Mouse (Mus musculus) CD4-positive, CD25-positive, alpha-beta regulatory T cell, adult 4 months (primary cell): ENCODE data around the gene Gtf2a1. TPM values are rescaled to one million over a fixed set of nuclear protein-coding genes. Genes with fewer than 3 reads are reported as not detected.
A peak's percentile ranks its signal among the peaks of the same experiment; 100 is the strongest.
"Not testable (repeated sequence)": the region's sequence is repeated elsewhere in the genome, so short reads cannot be mapped to it uniquely, and the experiment has no call there.

Source experiments
- ATAC-seq: one replicate; pipeline ENCODE4 v1.8.0; 2017
- polyA plus RNA-seq, 2 experiments: library from polyadenylated mRNA; unstranded; fragments of 100-300 nt; shearing (Covaris generic); gene quantifications; one replicate each; pipeline ENCODE4 v1.2.1; 2017

The Gtf2a1 gene
- 10 to 100 TPM; 76.9 to 95.8 TPM for polyA plus RNA-seq

DNA sequence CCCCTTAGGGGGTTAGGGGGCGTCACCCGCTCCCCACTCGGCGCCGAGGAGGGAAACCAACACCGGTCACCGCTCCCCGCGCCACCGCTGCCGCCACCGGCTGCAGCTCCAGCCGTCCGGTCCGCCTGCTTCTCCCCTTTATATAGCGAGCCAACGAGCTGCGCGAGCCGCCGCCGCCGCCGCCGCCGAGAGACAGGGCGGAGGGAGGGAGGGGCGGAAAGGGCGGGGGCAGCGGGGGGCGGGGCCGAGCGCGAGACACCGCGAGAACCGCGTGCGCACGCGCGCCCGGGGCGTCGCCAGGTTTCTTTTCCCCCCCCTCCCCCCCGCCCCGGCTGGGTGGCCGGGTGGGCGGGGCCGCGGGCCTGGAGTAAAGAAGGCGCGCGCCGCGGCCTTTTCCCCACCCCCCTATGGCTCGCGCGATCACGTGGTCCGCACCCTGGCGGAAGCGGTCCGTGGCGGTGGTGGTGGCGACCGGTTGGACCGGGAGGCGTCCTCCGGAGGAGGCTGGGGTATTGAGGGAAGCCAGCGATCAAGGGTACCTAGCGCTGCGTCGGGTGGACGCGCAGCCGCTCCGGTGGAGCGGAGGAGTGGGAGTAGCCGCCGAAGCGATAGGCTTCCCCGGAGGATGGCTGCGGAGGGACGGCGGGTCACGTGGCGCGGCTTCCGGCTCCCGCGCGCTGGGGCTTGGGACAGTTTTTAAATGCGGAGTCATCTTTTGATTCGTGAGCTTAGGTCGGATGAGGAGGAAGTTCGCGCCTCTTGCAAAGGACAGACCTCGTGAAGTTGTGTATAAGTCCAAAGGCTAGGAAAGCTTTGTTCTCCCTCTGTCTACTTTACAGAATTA, at the start of gene Gtf2a1:
Gene Gtf2a1 (minus strand): TSS at position 641 of the 844 bp plus-strand sequence.
- peak; percentile 61 for ATAC-seq

- no peak for ATAC-seq
Observed at GRCm38 (mm10) chr12:91638351-91638750, 48.1 kb upstream of the Gtf2a1 start.

DNA sequence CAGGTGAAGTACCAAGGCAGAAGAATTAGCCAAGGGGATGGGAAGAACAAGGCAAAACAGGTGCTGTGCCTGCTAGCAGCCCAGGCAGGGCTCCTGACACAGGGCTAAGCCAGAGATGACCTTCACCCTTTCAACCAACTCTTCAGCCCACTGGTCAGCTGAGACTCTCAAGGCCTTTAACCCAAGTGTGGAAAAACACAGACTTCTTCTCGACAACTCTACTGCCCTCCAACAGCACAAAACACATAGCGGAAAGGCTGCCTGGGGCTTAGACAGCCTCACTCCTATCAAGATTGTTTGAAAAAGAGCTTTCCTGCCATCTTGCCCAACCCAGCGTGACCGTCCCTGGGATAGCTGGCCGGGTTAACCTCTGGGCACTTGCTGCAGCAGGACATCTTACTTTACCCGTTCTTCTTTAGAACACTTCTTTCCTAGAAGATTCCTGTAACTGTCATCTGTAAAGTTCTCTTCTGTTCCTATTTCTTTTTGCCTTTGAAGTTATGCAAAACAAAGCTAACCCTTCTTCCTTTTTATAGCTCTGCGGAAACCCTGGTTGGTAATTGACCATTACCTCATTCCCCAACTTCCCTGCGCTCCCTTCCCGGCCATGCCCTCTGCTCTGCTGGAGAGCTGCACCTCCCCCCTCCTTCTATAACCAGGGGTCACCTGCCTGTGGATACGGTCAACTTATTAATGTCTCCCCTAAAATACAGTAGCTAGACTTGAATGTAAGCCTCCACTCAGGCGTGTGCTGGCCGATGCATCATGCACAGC, 47.0 kb upstream of the Gtf2a1 start:
- ATAC-seq: no peak

GRCm38 (mm10) chr12:91626482-91626881, 36.2 kb upstream of the Gtf2a1 start:
- no peak for ATAC-seq

DNA sequence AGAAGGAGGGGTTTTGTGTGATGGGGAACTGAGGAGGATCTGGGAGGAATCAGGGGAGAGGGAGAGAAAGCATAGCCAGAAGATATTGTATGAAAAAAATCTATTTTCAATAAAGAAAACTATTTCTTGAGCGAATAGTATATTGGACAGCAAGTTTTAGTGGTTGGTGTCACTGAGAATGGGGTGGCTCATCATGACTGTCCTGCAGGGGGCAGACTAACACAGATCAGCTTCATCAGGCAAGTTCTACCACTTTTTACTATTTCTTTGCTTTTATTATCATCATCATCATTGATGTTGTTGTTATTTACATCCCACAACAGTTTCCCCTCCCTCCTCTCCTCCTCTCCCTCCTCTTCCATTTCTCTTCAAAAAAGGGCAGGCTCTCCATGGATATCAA, 34.7 kb upstream of the Gtf2a1 start:
- ATAC-seq: peak; percentile 81

DNA sequence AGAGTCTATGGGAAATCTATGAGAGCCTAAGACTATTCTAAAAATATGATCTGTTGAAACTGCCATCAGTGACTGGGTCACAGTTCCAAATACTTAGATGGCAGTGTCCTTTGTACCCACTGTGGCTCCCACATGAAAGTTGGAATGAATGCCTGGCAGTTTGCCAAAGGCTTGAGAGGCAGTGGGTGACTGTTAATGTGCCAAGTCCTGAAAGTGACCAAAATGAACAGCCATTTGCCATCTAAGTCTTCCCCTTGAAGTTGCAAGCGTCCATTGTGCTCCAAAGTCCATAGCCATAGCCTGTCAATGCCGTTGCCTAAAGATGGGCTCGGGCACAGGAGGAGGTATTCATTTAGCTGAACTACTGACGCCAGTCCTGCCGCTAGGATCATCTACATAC, 19.1 kb upstream of the Gtf2a1 start:
- no peak for ATAC-seq

DNA sequence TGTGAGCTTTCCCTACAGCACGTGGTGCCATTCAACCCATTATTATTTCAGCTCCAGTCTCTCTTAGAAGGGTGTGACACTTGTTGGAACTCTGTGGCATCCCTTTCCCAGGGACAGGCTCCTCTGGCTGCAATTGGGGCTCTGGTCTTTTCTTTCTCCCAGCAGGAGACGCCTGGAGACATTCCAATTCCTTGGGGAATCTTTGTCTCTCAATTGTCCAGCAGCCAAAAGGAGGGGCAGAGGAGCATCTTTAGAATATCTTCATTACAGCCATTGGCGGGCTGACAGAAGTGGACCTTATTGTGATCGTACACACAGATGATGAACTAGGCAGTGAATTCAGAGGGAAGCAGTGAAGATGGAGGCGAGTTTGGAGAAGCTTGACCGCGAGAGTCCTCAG, 17.4 kb upstream of the Gtf2a1 start:
- no peak for ATAC-seq

DNA sequence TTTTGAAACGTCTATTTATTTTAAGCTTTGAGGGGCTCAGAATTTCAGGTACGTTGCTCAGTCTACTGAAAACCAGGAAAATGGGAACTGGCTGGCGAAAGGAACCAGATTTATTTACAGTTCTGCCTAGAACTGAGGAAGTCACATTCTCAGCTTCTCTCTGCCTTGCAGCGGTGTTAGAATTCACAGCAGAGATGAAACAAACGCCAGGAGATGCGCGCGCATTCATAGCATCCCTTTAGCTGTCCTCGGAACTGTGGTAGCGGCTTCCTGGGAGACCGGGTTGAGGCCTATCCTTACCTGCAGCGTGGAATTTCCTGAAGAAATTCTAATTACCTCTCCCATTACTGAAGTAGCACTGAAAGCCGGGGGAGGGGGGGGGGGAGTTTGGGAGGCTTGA, 16.4 kb upstream of the Gtf2a1 start:
- no peak for ATAC-seq

DNA sequence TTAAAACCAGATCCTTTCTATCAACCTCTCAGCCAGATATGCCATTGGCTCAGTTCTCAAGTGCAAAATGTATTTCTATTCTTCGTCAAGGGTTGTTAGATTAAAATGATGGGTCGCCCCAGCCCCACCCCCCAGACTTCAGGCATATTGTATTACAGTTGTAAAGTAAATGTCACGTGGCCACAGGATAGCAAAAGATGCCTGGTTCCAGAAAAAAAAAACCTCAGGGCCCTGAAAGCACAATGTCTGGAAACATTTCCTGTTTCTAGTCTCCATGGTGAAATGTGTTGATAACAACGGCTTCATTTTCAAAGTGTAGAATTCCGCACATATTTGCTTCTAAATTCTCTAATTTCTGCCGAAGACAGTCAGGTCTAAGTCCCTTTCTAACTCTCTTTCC, 14.3 kb upstream of the Gtf2a1 start:
- ATAC-seq: no peak

GRCm38 (mm10) chr12:91592128-91592527, 1.8 kb upstream of the Gtf2a1 start:
- no peak for ATAC-seq

GRCm38 (mm10) chr12:91591191-91591590, 904 bp upstream of the Gtf2a1 start:
- no peak for ATAC-seq

DNA sequence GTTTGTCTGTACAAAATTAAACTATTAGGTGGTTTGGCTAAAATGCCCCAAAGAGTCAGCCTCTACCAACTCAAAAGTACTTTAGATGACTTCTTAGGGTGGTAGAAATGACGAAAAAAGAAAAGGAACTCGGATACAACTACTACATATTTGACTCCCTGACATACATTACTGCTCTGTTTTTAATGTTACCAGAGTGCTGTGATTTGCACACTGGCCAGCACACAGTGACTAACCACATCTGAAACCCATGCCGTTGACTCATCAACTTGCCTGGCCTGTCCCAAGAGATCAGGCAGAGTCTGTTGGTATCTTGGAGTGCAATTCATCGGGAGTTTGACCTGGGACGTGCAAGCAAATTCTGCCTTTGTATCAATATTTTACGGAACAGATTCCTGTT, 429 bp upstream of the Gtf2a1 start:
- ATAC-seq: no peak

- peak; percentile 8 for ATAC-seq
Observed at GRCm38 (mm10) chr12:91589542-91589846, 793 bp downstream of the Gtf2a1 start.

- no peak for ATAC-seq
Observed at GRCm38 (mm10) chr12:91588670-91589541, 1.4 kb downstream of the Gtf2a1 start.

- peak; percentile 74 for ATAC-seq
Observed at GRCm38 (mm10) chr12:91588176-91588669, 2.1 kb downstream of the Gtf2a1 start.

DNA sequence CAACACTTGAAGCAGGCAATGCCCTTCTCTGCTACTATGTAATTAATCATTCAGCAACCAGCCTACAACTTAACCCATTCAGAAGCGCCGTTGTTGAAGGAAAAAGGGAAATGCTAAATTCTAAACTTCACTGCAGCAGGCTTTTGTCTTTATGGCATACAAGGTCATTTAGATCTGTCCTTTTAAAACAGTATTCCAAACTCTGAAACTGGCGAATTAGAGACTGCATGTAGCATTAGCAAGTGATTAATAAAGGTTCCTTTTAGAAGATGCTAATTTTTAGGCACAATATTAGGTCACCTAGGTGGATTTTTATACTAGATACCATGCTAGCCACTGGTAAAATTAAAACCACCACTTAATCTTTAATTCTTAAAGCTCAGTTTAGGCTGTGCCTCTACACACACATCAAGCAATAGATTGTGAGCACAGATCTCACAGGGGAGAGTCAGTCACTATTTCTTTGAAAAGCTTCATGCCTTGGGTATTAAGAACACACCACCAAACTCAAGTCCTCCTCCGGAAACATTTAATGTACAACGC, 2.7 kb downstream of the Gtf2a1 start:
- no peak for ATAC-seq

DNA sequence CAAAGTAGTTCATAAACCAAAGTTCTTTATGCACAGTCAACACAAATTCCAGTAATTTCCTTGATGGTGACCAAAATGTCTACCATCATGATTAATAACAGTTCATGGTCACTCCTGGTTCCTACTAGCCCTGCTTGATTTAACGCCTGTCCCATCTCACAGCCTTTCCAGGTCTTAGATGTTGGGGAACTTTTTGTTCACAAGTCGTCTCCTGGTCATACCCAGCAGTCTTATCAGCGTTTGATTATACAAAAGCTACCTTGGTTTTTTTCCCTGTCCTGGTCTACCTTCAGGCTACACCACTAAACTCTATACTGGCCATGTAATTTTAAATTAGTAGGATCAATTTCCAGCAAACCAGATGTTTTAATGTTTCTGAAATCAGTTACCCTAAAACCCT, 3.2 kb downstream of the Gtf2a1 start:
- ATAC-seq: no peak

- ATAC-seq: not testable (repeated sequence)
Observed at GRCm38 (mm10) chr12:91585815-91586214, 4.5 kb downstream of the Gtf2a1 start.

- ATAC-seq: no peak
Observed at GRCm38 (mm10) chr12:91585206-91585605, 5.1 kb downstream of the Gtf2a1 start.

DNA sequence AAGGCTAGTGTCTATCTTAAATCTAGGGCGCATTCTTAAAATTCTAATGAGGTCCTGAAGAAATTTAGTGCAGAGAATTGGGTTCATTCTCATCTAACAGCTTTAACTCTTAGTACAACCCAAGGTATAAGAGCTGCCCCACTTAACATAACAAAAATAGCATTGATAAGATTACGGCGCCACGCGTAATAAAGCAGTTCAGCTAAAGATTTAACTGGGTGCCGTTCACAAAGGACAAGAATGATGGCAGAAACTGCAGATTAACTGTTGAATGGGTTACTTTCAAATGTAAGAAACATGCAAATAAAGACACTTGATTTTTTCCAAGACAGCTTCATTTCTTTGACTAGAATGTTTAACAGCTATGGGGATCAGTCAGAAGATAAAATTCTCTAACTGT, 6.9 kb downstream of the Gtf2a1 start:
- no peak for ATAC-seq

DNA sequence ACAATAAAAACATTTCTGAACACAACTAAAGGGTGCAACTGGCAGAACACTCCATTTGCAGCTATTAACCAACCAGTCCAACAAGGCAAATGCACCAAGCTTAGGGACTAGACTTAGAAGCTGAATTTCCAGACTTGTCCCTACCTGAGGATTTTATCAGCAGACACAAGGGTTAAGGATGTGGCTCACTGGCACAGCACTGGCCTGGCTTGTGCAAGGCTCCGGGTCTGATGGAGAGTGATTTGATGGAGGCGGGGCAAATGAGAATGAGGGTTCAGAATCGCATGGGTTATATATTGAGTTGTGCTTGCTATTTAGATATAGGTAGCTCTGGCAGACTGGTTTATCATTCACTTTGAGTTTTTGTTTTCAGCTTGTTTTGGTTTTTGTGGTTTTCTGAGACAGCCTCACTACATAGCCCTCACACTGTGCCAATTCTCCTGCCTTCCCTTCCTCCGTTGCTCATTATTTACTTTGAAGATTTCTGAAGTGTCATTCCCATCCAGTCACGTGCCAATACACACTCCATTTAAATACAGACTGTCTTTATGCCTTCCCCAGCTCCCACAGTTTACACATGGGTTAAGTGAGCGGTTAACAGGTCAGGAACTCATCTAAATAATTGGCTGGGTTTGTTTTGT, 7.8 kb downstream of the Gtf2a1 start:
- peak; percentile 25 for ATAC-seq
